Mouse (Mus musculus): ENCODE measurements around the gene Ggt1. TPM values are rescaled to one million over a fixed set of nuclear protein-coding genes. Genes with fewer than 3 reads are reported as not detected.
"Not testable (repeated sequence)": the region's sequence is repeated elsewhere in the genome, so short reads cannot be mapped to it uniquely, and the experiment has no call there.

Ggt1 gene
- total RNA-seq, 2 experiments from 2014 or later, result 0.52 to 1.0 TPM

GRCm38 (mm10) chr10:75549886-75550285 is 11.5 kb upstream of the Ggt1 start:
- DNase-seq, result no peak

- DNase-seq, result no peak
These were observed 10.2 kb upstream of the Ggt1 start for GRCm38 (mm10) chr10:75551175-75551574.

GRCm38 (mm10) chr10:75552106-75552505 is 9.3 kb upstream of the Ggt1 start:
- no peak for DNase-seq

- DNase-seq, result no peak
These were observed 8.5 kb upstream of the Ggt1 start for GRCm38 (mm10) chr10:75552701-75553450.

GRCm38 (mm10) chr10:75554090-75554489 is 7.3 kb upstream of the Ggt1 start:
- no peak for DNase-seq

GRCm38 (mm10) chr10:75555557-75555956 is 5.8 kb upstream of the Ggt1 start:
- DNase-seq, result no peak

- peak; percentile 42 for DNase-seq
These were observed 5.4 kb upstream of the Ggt1 start for GRCm38 (mm10) chr10:75556026-75556425.

GRCm38 (mm10) chr10:75558515-75558914 is 2.9 kb upstream of the Ggt1 start:
- DNase-seq, result no peak

- DNase-seq, result no peak
These were observed 2.2 kb upstream of the Ggt1 start for GRCm38 (mm10) chr10:75559041-75559675.

GRCm38 (mm10) chr10:75559676-75560548 is 1.5 kb upstream of the Ggt1 start, which contains the start of gene Lrrc75b:
TSS of gene Lrrc75b (minus strand) at chr10:75560330.
- peak; percentile 53 for DNase-seq

GRCm38 (mm10) chr10:75560549-75560899 is 880 bp upstream of the Ggt1 start:
- DNase-seq, result no peak

- DNase-seq, result no peak
These were observed 1.2 kb downstream of the Ggt1 start for GRCm38 (mm10) chr10:75562596-75562995.

GRCm38 (mm10) chr10:75564687-75565265 is 3.4 kb downstream of the Ggt1 start:
- no peak for DNase-seq

- no peak for DNase-seq
These were observed 4.0 kb downstream of the Ggt1 start for GRCm38 (mm10) chr10:75565436-75565835.

- no peak for DNase-seq
These were observed 4.5 kb downstream of the Ggt1 start for GRCm38 (mm10) chr10:75565906-75566305.

GRCm38 (mm10) chr10:75566321-75566720 is 4.9 kb downstream of the Ggt1 start:
- no peak for DNase-seq

- not testable (repeated sequence) for DNase-seq
These were observed 5.4 kb downstream of the Ggt1 start for GRCm38 (mm10) chr10:75566765-75567164.

GRCm38 (mm10) chr10:75568029-75568428 is 6.6 kb downstream of the Ggt1 start:
- DNase-seq, result no peak

- DNase-seq, result no peak
These were observed 7.0 kb downstream of the Ggt1 start for GRCm38 (mm10) chr10:75568441-75568840.

GRCm38 (mm10) chr10:75568851-75569250 is 7.4 kb downstream of the Ggt1 start:
- DNase-seq, result no peak

GRCm38 (mm10) chr10:75570981-75571657 is 9.7 kb downstream of the Ggt1 start:
- no peak for DNase-seq

GRCm38 (mm10) chr10:75571937-75572336 is 10.5 kb downstream of the Ggt1 start:
- no peak for DNase-seq
